Mouse (Mus musculus) hindbrain, embryonic 16.5 days (tissue): ENCODE measurements around the gene Gm10642. TPM values are rescaled to one million over a fixed set of nuclear protein-coding genes. Genes with fewer than 3 reads are reported as not detected.
A peak's percentile ranks its signal among the peaks of the same experiment; 100 is the strongest.

ENCODE experiments used
- ATAC-seq: fragments of 200-750 bp; cut with Nextera tagmentation; 2 replicates; pipeline ENCODE4 v1.8.0; 2017; ENCODE audit warnings: moderate TSS enrichment, moderate library complexity
- H3K27ac ChIP-seq: fragments of 300-500 bp; sonication (generic); 2 replicates; pipeline ENCODE4 v1.5.1; 2014; ENCODE audit warnings: low read depth, mild to moderate bottlenecking, control low read depth, low read length, moderate library complexity
- H3K27me3 ChIP-seq: fragments of 300-500 bp; sonication (generic); replicated peaks from 2 replicates; pipeline ENCODE4 v1.6.1; 2014; ENCODE audit warnings: low read length; ENCODE audit not compliant: control insufficient read depth, insufficient read depth
- H3K36me3 ChIP-seq: fragments of 300-500 bp; sonication (generic); 2 replicates; pipeline ENCODE4 v1.6.1; 2014; ENCODE audit warnings: mild to moderate bottlenecking, low read length, moderate library complexity, mixed read lengths; ENCODE audit not compliant: control insufficient read depth, insufficient read depth
- H3K4me1 ChIP-seq: fragments of 300-500 bp; sonication (generic); 2 replicates; pipeline ENCODE4 v1.6.1; 2014; ENCODE audit warnings: low read depth, low read length; ENCODE audit not compliant: control insufficient read depth, insufficient read depth
- H3K4me2 ChIP-seq: fragments of 300-500 bp; sonication (generic); 2 replicates; pipeline ENCODE4 v1.6.1; 2014; ENCODE audit warnings: mild to moderate bottlenecking, low read length, control low read depth, moderate library complexity
- H3K4me3 ChIP-seq: fragments of 300-500 bp; sonication (generic); 2 replicates; pipeline ENCODE4 v1.5.1; 2014; ENCODE audit warnings: mild to moderate bottlenecking, low read length, control low read depth, moderate library complexity
- H3K9ac ChIP-seq: fragments of 300-500 bp; sonication (generic); 2 replicates; pipeline ENCODE4 v1.6.1; 2014; ENCODE audit warnings: low read depth, mild to moderate bottlenecking, control low read depth, low read length, moderate library complexity
- H3K9me3 ChIP-seq: fragments of 300-500 bp; sonication (generic); 2 replicates; pipeline ENCODE4 v1.6.1; 2014; ENCODE audit warnings: mild to moderate bottlenecking, low read length, moderate library complexity; ENCODE audit not compliant: control insufficient read depth
- WGBS: fragments of 180-500 bp; shearing (Covaris S2); extraction: QIAGEN DNeasy Blood & Tissue Kit; methylation state at CpG from one replicate; pipeline ENCODE4 v1.1.7; 2014; 5-methylcytosine and 5-hydroxymethylcytosine counted together
- polyA plus RNA-seq: library from polyadenylated mRNA; unstranded; fragments of >200 nt; fragmentation: Nextera tagmentation; extraction: Ambion mirVana; gene quantifications from 2 replicates; pipeline ENCODE4 v1.2.1, GENCODE M21; 2015

Gm10642 gene
- polyA plus RNA-seq, 1 experiment from 2014 or later: 0.21 TPM

DNA sequence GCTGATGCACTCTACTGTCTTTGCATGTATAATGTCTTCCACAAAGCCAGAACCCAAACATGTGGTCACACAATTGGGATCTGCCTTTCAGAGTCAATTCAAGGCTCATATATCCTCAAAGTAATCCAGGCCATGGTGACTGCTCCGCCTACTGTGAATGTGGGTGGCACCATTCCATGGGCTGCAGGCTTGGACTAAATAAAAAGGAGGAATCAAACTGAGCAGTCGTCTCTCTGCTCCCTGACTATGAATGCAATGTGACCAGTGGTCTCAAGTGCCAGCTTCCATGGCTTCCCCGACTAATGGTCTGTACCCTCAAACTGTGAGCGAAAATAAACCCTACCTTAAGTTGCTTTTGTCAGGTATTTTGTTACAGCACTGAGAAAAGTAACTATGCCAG is 1.6 kb upstream of the Gm10642 start:
- peak overlapping the region; percentile 18 for H3K4me3 ChIP-seq
- no peaks in the 10 kb centered on the region for H3K36me3 ChIP-seq
- ATAC-seq: no peak
- 58% methylated on average over 4 of the region's 4 CpGs for WGBS
- H3K27ac ChIP-seq: no peak overlapping the region
- no peaks in the 10 kb centered on the region for H3K27me3 ChIP-seq
- H3K9me3 ChIP-seq: no peaks in the 10 kb centered on the region
- peak overlapping the region; percentile 65 for H3K4me2 ChIP-seq
- no peak overlapping the region for H3K9ac ChIP-seq
- peaks cover 27% of the 10 kb centered on the region for H3K4me1 ChIP-seq

DNA sequence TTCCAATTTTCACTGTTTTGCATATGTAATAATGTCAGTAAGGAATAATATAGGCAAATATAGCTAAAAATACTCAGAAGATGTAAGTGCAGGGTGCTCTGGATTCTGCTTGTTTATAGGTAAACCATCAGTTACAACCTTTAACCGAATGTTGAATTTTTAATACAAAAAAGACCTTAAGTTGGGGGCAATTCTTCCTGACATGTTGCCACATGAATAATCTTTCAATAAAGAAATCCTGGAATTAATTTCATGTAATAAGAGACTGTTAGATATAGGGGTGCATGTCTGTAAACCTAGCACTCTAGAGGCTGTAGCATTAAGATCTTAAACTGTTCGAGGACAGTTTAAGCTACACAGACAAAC is 304 bp upstream of the Gm10642 start:
- Histone ChIP-seq H3K4me2 (peak overlapping the region; percentile 65), H3K4me1 (peaks cover 27% of the 10 kb centered on the region), H3K36me3 (no peaks in the 10 kb centered on the region), H3K27ac (no peak overlapping the region), H3K4me3 (peak overlapping the region; percentile 99), H3K9ac (peak overlapping the region; percentile 99), H3K9me3 (no peaks in the 10 kb centered on the region), H3K27me3 (no peaks in the 10 kb centered on the region)
- WGBS: 37% methylated on average over 2 of the region's 2 CpGs
- no peak for ATAC-seq

DNA sequence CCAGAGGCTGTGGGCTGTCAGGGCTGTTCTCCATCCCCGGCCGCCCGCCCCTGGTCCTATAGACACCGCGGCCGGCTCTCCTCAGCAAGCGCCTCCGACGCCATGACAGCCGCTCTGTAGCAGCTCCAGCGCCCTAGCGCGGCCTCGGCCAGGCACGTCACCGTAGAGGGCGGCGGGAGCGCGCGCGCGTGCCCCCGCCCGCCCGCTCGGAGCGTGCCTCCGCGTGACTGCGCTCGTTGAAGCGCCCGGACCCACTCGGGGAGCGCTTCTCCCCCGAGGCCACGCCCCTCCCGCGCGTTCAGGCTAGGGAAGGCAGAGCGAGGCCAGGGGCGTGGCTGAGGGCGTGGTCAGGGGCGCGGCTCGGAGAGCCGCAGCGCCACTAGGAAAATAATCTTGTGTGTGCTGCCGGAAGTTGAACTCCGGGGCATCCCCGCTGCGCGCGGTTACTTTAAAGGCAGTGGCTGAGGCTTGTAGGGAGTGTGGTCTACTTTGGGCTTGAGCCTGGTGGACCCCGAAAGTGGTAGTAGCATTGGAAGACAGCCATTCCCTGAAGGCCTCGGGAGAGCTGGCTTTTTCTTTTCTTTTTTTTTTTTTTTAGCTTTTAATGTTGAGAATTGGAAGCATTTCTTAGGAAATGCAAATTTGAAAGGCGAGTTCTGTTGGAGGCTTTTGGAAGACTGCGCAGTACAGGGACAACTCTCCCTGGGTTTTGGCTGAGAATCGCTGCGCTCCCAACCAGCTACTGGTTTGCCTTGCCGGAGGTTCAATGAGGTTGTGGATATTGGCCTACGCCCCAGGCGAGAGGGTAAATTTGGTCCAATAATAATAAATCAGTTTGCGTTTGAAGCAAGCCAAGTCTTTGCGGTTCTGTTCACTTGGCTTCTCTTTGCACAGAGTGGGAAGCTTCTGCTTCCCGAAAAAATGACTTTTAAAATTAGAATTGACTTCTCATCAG is 1.2 kb downstream of the Gm10642 start, which contains the start of gene Mindy2:
Gene Mindy2, minus strand, starts transcription at position 162 of the 955 bp plus-strand sequence.
- H3K36me3 ChIP-seq: no peaks in the 10 kb centered on the region
- peak within 1 kb of the TSS; percentile 99 for H3K9ac ChIP-seq
- peak within 1 kb of the TSS; percentile 98 for H3K27ac ChIP-seq
- peak within 1 kb of the TSS; percentile 65 for H3K4me2 ChIP-seq
- peak; percentile 98 for ATAC-seq
- peak within 1 kb of the TSS; percentile 99 for H3K4me3 ChIP-seq
- WGBS: 2% methylated on average over 64 of the region's 67 CpGs
- no peaks in the 10 kb centered on the region for H3K27me3 ChIP-seq
- H3K4me1 ChIP-seq: peaks cover 27% of the 10 kb centered on the region
- H3K9me3 ChIP-seq: no peaks in the 10 kb centered on the region

DNA sequence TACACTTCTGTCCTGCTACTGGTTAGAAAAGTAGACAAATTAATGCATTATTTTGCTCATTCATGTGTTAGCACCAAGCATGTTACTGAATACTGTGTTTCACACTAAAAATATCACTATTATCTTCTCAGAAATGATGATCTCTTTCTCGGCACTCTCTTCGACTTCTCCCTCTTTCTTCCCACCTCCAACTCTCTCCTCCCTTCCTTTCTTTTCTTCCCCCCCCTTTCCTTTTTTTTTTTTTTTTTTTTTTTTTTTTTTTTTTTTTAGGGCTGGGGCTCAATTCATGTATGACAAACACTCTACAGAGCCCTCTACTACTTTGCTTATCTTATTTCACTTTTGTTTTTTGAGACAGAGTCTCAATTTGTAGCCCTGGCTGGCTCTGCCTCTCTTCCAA is 2.2 kb downstream of the Gm10642 start:
- ATAC-seq: no peak
- no peaks in the 10 kb centered on the region for H3K27me3 ChIP-seq
- WGBS: 82% methylated on average over 2 of the region's 2 CpGs
- no peak overlapping the region for H3K4me2 ChIP-seq
- no peak overlapping the region for H3K9ac ChIP-seq
- no peaks in the 10 kb centered on the region for H3K9me3 ChIP-seq
- no peak overlapping the region for H3K4me3 ChIP-seq
- peaks cover 22% of the 10 kb centered on the region for H3K4me1 ChIP-seq
- no peaks in the 10 kb centered on the region for H3K36me3 ChIP-seq
- no peak overlapping the region for H3K27ac ChIP-seq

DNA sequence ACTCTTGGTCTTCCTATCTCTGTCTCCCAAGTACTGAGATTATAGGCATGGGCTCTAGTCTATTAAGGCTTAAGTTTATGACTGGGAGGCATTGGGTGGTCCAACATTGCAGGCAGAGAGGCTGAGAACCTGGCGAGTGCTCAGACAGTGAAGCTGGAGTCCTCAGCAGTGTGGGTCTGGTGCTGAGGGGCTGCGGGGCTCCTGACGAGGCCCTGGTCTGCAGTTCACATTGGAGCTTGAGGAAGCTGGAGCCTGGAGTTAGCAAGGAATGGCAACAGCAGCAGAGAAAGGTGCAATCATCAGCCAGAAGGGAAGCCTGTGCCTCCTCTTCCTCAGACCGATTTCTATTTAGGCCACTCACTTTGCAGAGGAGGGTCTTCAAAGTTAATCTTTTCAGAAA is 8.8 kb downstream of the Gm10642 start:
- no peaks in the 10 kb centered on the region for H3K36me3 ChIP-seq
- H3K9me3 ChIP-seq: no peaks in the 10 kb centered on the region
- H3K4me1 ChIP-seq: no peaks in the 10 kb centered on the region
- no peak for ATAC-seq
- 79% methylated on average over 4 of the region's 4 CpGs for WGBS
- no peak overlapping the region for H3K9ac ChIP-seq
- H3K4me2 ChIP-seq: no peak overlapping the region
- H3K27me3 ChIP-seq: no peaks in the 10 kb centered on the region
- no peak overlapping the region for H3K27ac ChIP-seq
- H3K4me3 ChIP-seq: no peak overlapping the region

DNA sequence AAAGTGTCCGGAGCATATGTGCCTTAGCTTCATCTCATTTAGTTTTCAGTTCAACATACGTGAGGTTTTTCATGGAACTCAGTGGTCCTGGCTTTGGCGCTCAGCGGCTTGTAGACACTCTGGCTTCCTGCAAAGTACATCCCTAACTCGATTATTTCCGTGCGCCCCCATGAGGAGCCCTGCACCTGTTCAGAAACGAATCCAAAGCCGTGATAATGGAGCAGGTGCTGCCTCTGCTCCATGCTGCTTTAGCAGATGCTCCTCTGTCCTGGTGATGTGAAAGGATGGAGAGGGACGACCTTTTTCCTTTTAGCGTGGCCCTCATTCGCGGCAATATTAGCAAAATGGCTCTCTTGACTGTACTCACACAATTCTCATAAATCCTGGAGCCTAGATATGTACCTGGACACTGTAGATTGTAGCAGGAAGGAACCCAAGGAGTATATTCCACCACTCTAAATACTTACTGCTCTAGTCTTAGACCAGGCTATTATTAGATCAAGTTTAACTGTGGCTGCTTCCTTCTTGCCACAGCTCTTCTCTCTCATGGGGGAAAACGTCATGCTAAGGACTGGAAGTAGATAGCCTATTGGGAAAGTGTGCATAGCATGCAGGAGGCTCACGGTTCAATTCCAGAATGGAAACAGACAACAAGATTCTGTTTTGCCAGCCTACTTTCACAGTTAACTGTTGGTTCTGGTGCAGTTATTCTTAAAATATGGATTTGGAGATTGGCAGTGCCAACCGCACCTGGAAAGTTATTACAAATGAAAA is 9.5 kb downstream of the Gm10642 start:
- H3K27me3 ChIP-seq: no peaks in the 10 kb centered on the region
- H3K36me3 ChIP-seq: no peaks in the 10 kb centered on the region
- H3K9ac ChIP-seq: no peak overlapping the region
- no peaks in the 10 kb centered on the region for H3K9me3 ChIP-seq
- ATAC-seq: no peak
- H3K4me1 ChIP-seq: no peaks in the 10 kb centered on the region
- WGBS: 65% methylated on average over 16 of the region's 16 CpGs
- H3K27ac ChIP-seq: no peak overlapping the region
- no peak overlapping the region for H3K4me3 ChIP-seq
- H3K4me2 ChIP-seq: no peak overlapping the region

DNA sequence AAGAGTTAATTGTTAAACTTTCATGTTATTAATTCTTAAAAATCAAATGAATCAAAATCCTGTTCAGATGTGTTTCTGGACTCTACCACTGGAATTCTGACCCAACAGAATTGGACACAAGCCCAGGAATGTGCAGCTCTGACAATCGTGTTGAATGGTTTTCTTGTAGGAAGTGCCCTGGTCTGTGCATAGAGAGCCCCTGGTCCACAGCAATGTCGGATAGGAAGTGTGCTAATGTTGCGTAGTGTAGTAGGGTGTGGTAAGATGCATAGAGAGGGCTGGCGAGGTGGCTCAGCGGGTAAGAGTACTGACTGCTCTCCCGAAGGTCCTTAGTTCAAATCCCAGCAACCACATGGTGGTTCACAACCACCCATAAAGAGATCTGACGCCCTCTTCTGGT is 10.8 kb downstream of the Gm10642 start:
- Histone ChIP-seq H3K4me3 (no peak overlapping the region), H3K4me2 (no peak overlapping the region), H3K36me3 (no peaks in the 10 kb centered on the region), H3K27ac (no peak overlapping the region), H3K9ac (no peak overlapping the region), H3K4me1 (no peaks in the 10 kb centered on the region), H3K27me3 (no peaks in the 10 kb centered on the region), H3K9me3 (no peaks in the 10 kb centered on the region)
- ATAC-seq: no peak
- 75% methylated on average over 7 of the region's 7 CpGs for WGBS

DNA sequence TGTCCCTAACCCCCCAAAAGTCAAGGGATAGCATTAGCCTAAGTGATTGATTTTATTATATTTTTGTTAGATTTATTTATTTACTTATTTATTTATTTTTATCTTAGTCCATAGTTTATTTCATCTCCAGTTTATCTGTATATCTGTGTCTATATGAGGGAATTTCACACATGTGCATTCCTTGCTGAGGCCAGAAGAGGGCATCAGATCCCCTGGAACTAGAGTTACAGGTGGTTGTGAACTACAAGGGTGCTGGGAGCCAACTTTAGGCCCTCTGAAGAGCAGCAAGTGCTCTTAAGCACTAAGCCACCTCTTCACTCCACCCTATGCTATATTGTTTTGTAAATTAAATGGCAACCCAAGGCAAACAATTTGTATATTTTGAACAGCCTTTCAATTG is 12.0 kb downstream of the Gm10642 start:
- Histone ChIP-seq H3K27ac (no peak overlapping the region), H3K4me3 (no peak overlapping the region), H3K4me2 (no peak overlapping the region), H3K9me3 (no peaks in the 10 kb centered on the region), H3K4me1 (no peaks in the 10 kb centered on the region), H3K27me3 (no peaks in the 10 kb centered on the region), H3K36me3 (no peaks in the 10 kb centered on the region), H3K9ac (no peak overlapping the region)
- no peak for ATAC-seq

DNA sequence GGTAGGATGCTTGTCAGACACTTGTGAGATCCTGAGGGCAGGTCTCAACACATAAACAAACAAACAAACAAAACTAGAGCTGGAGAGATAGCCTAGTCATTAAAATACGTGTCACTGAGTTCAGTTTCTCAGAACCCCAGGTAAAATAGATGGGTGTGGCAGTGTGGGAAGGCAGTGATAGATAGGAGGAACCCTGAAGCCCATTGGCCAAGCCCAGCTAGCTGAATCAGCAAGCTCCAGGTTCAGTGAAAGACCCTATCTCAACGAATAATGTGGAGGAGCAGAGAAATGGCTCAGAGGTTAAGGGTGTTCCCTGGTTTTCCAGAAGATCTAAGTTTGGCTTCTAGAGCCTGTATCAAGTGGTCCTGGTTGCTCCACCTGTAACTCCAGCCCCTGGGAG is 13.1 kb downstream of the Gm10642 start:
- Histone ChIP-seq H3K36me3 (no peaks in the 10 kb centered on the region), H3K4me2 (no peak overlapping the region), H3K27ac (no peak overlapping the region), H3K4me1 (no peaks in the 10 kb centered on the region), H3K9me3 (no peaks in the 10 kb centered on the region), H3K4me3 (no peak overlapping the region), H3K27me3 (no peaks in the 10 kb centered on the region), H3K9ac (no peak overlapping the region)
- WGBS: 76% methylated on average over 2 of the region's 2 CpGs
- no peak for ATAC-seq
